In the genomic region with DNA sequence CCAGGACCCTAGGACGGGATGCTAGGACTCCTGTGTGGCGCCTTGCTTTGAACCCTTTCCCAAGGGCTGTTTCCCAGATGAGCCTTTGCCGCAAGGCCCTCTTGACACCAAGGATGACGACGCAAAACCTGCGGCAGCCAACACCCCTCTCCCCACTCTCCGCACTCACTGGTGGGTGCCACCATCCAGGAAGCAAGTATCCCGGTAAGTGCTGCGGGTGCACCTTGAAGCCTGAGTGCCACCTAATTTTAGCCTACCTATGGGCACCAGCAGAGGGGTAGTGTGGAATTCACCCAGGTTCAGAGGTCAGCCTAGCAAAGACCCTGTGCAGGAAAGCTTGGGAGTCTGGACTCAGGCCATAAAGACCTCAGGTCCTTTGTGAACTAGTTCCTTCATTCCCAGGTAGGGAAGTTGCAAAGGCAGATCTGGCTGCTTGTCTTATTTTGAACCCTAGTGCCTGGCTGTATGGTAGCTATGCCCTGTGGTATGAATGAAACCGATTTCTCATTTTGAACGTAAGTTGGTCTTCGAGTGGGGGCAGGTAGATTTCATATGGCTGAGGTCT, we compare ENCODE assay signal across 8 mouse cellular contexts. TPM values are rescaled to one million over a fixed set of nuclear protein-coding genes. Genes with fewer than 3 reads are reported as not detected.
DNase-seq lines count a peak whose midpoint lies in the region; ATAC-seq and TF ChIP-seq lines count a peak whose summit lies in the region.

No protein-coding gene starts in this region.

- no peak overlapping the region for H3K27ac ChIP-seq in kidney, embryonic 16.5 days (ENCODE audit: low read length)
- peak overlapping the region; percentile 98 for H3K27ac ChIP-seq in cortical plate, adult 2 months (ENCODE audit: insufficient read depth, low read length)
- H3K27ac ChIP-seq in intestine, embryonic 16.5 days (ENCODE audit: low read length): no peak overlapping the region
- H3K27ac ChIP-seq in neural tube, embryonic 12.5 days: no peak overlapping the region

- no peaks in the 10 kb centered on the region; the same call in 1 of the 2 replicates for H3K4me1 ChIP-seq in kidney, embryonic 16.5 days (ENCODE audit: insufficient read depth, low read length)
- H3K4me1 ChIP-seq in cortical plate, adult 2 months (ENCODE audit: control insufficient read depth, insufficient read depth, low read length): peaks cover 6% of the 10 kb centered on the region
- H3K4me1 ChIP-seq in intestine, embryonic 16.5 days (ENCODE audit: control insufficient read depth, insufficient read depth, low read length): peaks cover 5% of the 10 kb centered on the region; the same call in 1 of the 2 replicates
- H3K4me1 ChIP-seq in neural tube, embryonic 12.5 days: peaks cover 10% of the 10 kb centered on the region; the same call in 1 of the 2 replicates

- no peak overlapping the region for H3K9ac ChIP-seq in kidney, embryonic 16.5 days (replicated peaks; ENCODE audit: low read length)
- H3K9ac ChIP-seq in intestine, embryonic 16.5 days (ENCODE audit: low read depth, low read length): no peak overlapping the region
- peak overlapping the region; percentile 52 for H3K9ac ChIP-seq in neural tube, embryonic 12.5 days

- DNase-seq in kidney, postnatal 4 days: no peak
- no peak for DNase-seq in adrenal gland, adult 18-20 months (ENCODE audit: low spot score in 2 of 2)
- DNase-seq in kidney, adult 11 months: no peak
- DNase-seq in layer of hippocampus, adult 9-11 months: no peak

- H3K4me2 ChIP-seq in kidney, embryonic 16.5 days (replicated peaks; ENCODE audit: low read depth, low read length): peak overlapping the region; percentile 61
- no peak overlapping the region for H3K4me2 ChIP-seq in intestine, embryonic 16.5 days (ENCODE audit: low read depth, low read length)
- peak overlapping the region; percentile 61 for H3K4me2 ChIP-seq in neural tube, embryonic 12.5 days (replicated peaks)

- TF ChIP-seq CTCF in cortical plate, adult 2 months (IDR thresholded peaks at IDR 0.05; ENCODE audit: extremely low read depth, insufficient read depth, low read length): no peak

- 27% methylated on average over 12 of the region's 12 CpGs for WGBS in kidney, embryonic 16.5 days
- 29% methylated on average over 12 of the region's 12 CpGs for WGBS in intestine, embryonic 16.5 days
- 29% methylated on average over 12 of the region's 12 CpGs for WGBS in neural tube, embryonic 12.5 days

- TF ChIP-seq POLR2A in cortical plate, adult 2 months (IDR thresholded peaks at IDR 0.05; ENCODE audit: extremely low read depth, insufficient read depth, low read length): no peak

- H3K4me3 ChIP-seq in kidney, embryonic 16.5 days (ENCODE audit: low read length): peak overlapping the region; percentile 43; the same call in 1 of the 2 replicates
- peak overlapping the region; percentile 100 for H3K4me3 ChIP-seq in cortical plate, adult 2 months (ENCODE audit: insufficient read depth, low read length)
- peak overlapping the region; percentile 40; the same call in 1 of the 2 replicates for H3K4me3 ChIP-seq in intestine, embryonic 16.5 days (ENCODE audit: low read length)
- H3K4me3 ChIP-seq in neural tube, embryonic 12.5 days: peak overlapping the region; percentile 44

- no peak for ATAC-seq in kidney, embryonic 16.5 days (ENCODE audit: low FRiP score, low TSS enrichment)
- no peak for ATAC-seq in intestine, embryonic 16.5 days
- 0 out of 2 replicates have a peak, but pooled peaks have one; percentile 35 for ATAC-seq in neural tube, embryonic 12.5 days (ENCODE audit: low FRiP score, low read depth)

- peaks cover 30% of the 10 kb centered on the region for H3K27me3 ChIP-seq in kidney, embryonic 16.5 days (ENCODE audit: insufficient read depth, low read length)
- H3K27me3 ChIP-seq in intestine, embryonic 16.5 days (replicated peaks; ENCODE audit: control insufficient read depth, insufficient read depth, low read length): peaks cover 15% of the 10 kb centered on the region
- H3K27me3 ChIP-seq in neural tube, embryonic 12.5 days (replicated peaks): 0 out of 2 replicates have a peak, but pooled peaks cover 8% of the 10 kb centered on the region

- H3K36me3 ChIP-seq in kidney, embryonic 16.5 days (ENCODE audit: insufficient read depth, low read length): no peaks in the 10 kb centered on the region
- no peaks in the 10 kb centered on the region for H3K36me3 ChIP-seq in intestine, embryonic 16.5 days (ENCODE audit: control insufficient read depth, insufficient read depth, low read length)
- no peaks in the 10 kb centered on the region for H3K36me3 ChIP-seq in neural tube, embryonic 12.5 days

- no peaks in the 10 kb centered on the region for H3K9me3 ChIP-seq in kidney, embryonic 16.5 days (ENCODE audit: low read length)
- no peaks in the 10 kb centered on the region for H3K9me3 ChIP-seq in intestine, embryonic 16.5 days (ENCODE audit: control insufficient read depth, low read length)
- no peaks in the 10 kb centered on the region for H3K9me3 ChIP-seq in neural tube, embryonic 12.5 days

RNA-seq across cellular contexts. Expression of gene Snhg11, which starts 0.8 kb away (rescaled TPM):
- 3.4 and 8.9 TPM in 2 replicates for polyA plus RNA-seq in kidney, embryonic 16.5 days (2015; fragmentation: Nextera tagmentation; extraction: Ambion mirVana)
- polyA plus RNA-seq in cortical plate, adult 2 months (2012; rRNA removed): 1,659 and 1,881 TPM in 2 replicates
- 4.6 and 5.7 TPM in 2 replicates for polyA plus RNA-seq in intestine, embryonic 16.5 days (2015; fragmentation: Nextera tagmentation; extraction: Ambion mirVana)
- polyA plus RNA-seq in neural tube, embryonic 12.5 days (2016; fragmentation: Nextera tagmentation; extraction: Ambion mirVana): 204 and 207 TPM in 2 replicates
- 10 to 100 TPM; 14.2 to 19.7 TPM for total RNA-seq in adrenal gland, adult 18-20 months (2021)

RNA-seq across cellular contexts. Expression of gene Ralgapb, which starts 33.4 kb away (rescaled TPM):
- polyA plus RNA-seq in kidney, embryonic 16.5 days (2015; fragmentation: Nextera tagmentation; extraction: Ambion mirVana): 13.7 and 15.9 TPM in 2 replicates
- polyA plus RNA-seq in cortical plate, adult 2 months (2012; rRNA removed): 53.1 and 53.6 TPM in 2 replicates
- polyA plus RNA-seq in intestine, embryonic 16.5 days (2015; fragmentation: Nextera tagmentation; extraction: Ambion mirVana): 7.5 and 9.4 TPM in 2 replicates
- 21.2 and 25.2 TPM in 2 replicates for polyA plus RNA-seq in neural tube, embryonic 12.5 days (2016; fragmentation: Nextera tagmentation; extraction: Ambion mirVana)
- 10 to 100 TPM; 55.3 to 71.6 TPM for total RNA-seq in adrenal gland, adult 18-20 months (2021)

Comparison
In these comparisons a context has a peak if more than half of its experiments do, and no peak if none do; other contexts are left out.
1. H3K4me3 ChIP-seq: peak in every context shown above with its lines; median percentile 100 in cortical plate, adult 2 months; 44 in neural tube, embryonic 12.5 days; 43 in kidney, embryonic 16.5 days; 40 in intestine, embryonic 16.5 days.
2. RNA of gene Snhg11, which starts 0.8 kb away (polyA plus RNA-seq): 1,659 to 1,881 TPM in cortical plate, adult 2 months and 204 to 207 TPM in neural tube, embryonic 12.5 days; 4.6 to 5.7 TPM in intestine, embryonic 16.5 days and 3.4 to 8.9 TPM in kidney, embryonic 16.5 days; every median in the first group is over 10 times any median in the second.